Mouse (Mus musculus) liver, embryonic 14.5 days (tissue): ENCODE measurements around the gene Fyn.

Experiments used
- CTCF ChIP-seq: IDR thresholded peaks from 2 replicates; pipeline ENCODE4 v1.5.1; 2016; ENCODE audit warnings: antibody characterized with exemption, low read depth, control low read depth
- EP300 ChIP-seq: IDR thresholded peaks from 2 replicates; pipeline ENCODE4 v1.6.1; 2016; ENCODE audit warnings: antibody characterized with exemption, low read depth

DNA sequence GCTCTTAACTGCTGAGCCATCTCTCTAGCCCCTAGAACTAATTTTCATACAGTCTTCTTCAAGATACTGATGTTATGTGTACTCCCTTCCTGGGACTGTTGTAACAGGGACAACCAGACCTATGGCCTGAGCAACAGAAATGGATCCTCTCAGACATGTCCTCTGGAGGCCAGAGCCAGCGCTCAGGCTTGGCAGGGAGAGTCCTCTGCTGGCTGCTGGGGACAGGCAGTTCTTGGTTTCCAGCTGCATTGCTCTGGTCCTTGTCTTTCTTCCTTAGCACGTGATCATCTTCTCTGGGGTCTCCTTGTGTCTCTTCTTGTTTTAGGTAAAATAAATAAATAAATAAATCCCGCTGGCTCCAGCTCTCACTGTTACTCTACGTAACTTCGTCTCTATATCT, 78.1 kb downstream of the Fyn start:
- no peak for TF ChIP-seq CTCF
- no peak for TF ChIP-seq EP300
